Mouse (Mus musculus) limb, embryonic 11.5 days (tissue): ENCODE measurements around the gene Kri1. TPM values are rescaled to one million over a fixed set of nuclear protein-coding genes. Genes with fewer than 3 reads are reported as not detected.

Experiments
- ATAC-seq: fragments of 200-750 bp; cut with Nextera tagmentation; 2 replicates; pipeline ENCODE4 v1.8.0; 2017; ENCODE audit warnings: low read depth; ENCODE audit not compliant: insufficient number of reproducible peaks, low FRiP score, low TSS enrichment
- DNase-seq: peaks from one replicate; pipeline ENCODE4 v3.0.0-alpha.2; 2015; ENCODE audit warnings: low spot score
- H3K27ac ChIP-seq: fragments of 300-500 bp; sonication (generic); replicated peaks from 2 replicates; pipeline ENCODE4 v1.5.1; 2014; ENCODE audit warnings: low read depth, mild to moderate bottlenecking, low read length
- H3K27me3 ChIP-seq: fragments of 300-500 bp; sonication (generic); 2 replicates; pipeline ENCODE4 v1.6.1; 2014; ENCODE audit warnings: mild to moderate bottlenecking, low read length, mixed read lengths; ENCODE audit not compliant: control insufficient read depth, insufficient read depth
- H3K36me3 ChIP-seq: fragments of 300-500 bp; sonication (generic); 2 replicates; pipeline ENCODE4 v1.6.1; 2014; ENCODE audit warnings: mild to moderate bottlenecking, low read length, moderate library complexity, mixed read lengths; ENCODE audit not compliant: control insufficient read depth, insufficient read depth
- H3K4me1 ChIP-seq: fragments of 300-500 bp; sonication (generic); 2 replicates; pipeline ENCODE4 v1.6.1; 2014; ENCODE audit warnings: low read length, mixed read lengths; ENCODE audit not compliant: control insufficient read depth, insufficient read depth
- H3K4me2 ChIP-seq: fragments of 300-500 bp; sonication (generic); 2 replicates; pipeline ENCODE4 v1.6.1; 2014; ENCODE audit warnings: low read depth, mild to moderate bottlenecking, moderate library complexity; ENCODE audit not compliant: severe bottlenecking
- H3K4me3 ChIP-seq: fragments of 300-500 bp; sonication (generic); 2 replicates; pipeline ENCODE4 v1.5.1; 2014; ENCODE audit warnings: low read depth, low read length
- H3K9ac ChIP-seq: fragments of 300-500 bp; sonication (generic); 2 replicates; pipeline ENCODE4 v1.6.1; 2014; ENCODE audit warnings: mild to moderate bottlenecking, low read length
- H3K9me3 ChIP-seq: fragments of 300-500 bp; sonication (generic); 2 replicates; pipeline ENCODE4 v1.6.1; 2016; ENCODE audit warnings: low read length; ENCODE audit not compliant: control insufficient read depth
- WGBS: fragments of 180-500 bp; shearing (Covaris S2); extraction: QIAGEN DNeasy Blood & Tissue Kit; methylation state at CpG from one replicate; pipeline ENCODE4 v1.1.7; 2014; 5-methylcytosine and 5-hydroxymethylcytosine counted together
- polyA plus RNA-seq: library from polyadenylated mRNA; unstranded; fragments of >200 nt; fragmentation: Nextera tagmentation; extraction: Ambion mirVana; gene quantifications from 2 replicates; pipeline ENCODE4 v1.2.1, GENCODE M21; 2014

Kri1 gene
- 14.1 and 16.2 TPM in 2 replicates for polyA plus RNA-seq

GRCm38 (mm10) chr9:21287571-21288402, at the start of gene Kri1:
TSS of gene Kri1 (minus strand) at chr9:21287969.
- Histone ChIP-seq H3K9me3 (no peaks in the 10 kb centered on the region), H3K36me3 (peaks cover 8% of the 10 kb centered on the region; the same call in 1 of the 2 replicates), H3K27me3 (no peaks in the 10 kb centered on the region), H3K9ac (peak within 1 kb of the TSS; percentile 75), H3K4me2 (peak within 1 kb of the TSS; percentile 81), H3K4me3 (peak within 1 kb of the TSS; percentile 82), H3K4me1 (peaks cover 12% of the 10 kb centered on the region), H3K27ac (peak within 1 kb of the TSS; percentile 26; the same call in 1 of the 2 replicates)
- under 1% methylated on average over 59 of the region's 59 CpGs for WGBS
- ATAC-seq (peak; percentile 67), DNase-seq (peak; percentile 97)

GRCm38 (mm10) chr9:21336491-21336890, 48.7 kb upstream of the Kri1 start:
- no peaks in the 10 kb centered on the region for H3K9me3 ChIP-seq
- no peaks in the 10 kb centered on the region for H3K36me3 ChIP-seq
- no peak overlapping the region for H3K4me2 ChIP-seq
- H3K4me1 ChIP-seq = peaks cover 9% of the 10 kb centered on the region
- no peak overlapping the region for H3K27ac ChIP-seq
- WGBS = 89% methylated on average over 8 of the region's 8 CpGs
- no peaks in the 10 kb centered on the region for H3K27me3 ChIP-seq
- no peak overlapping the region for H3K4me3 ChIP-seq
- DNase-seq (no peak), ATAC-seq (no peak)
- H3K9ac ChIP-seq = no peak overlapping the region

- DNase-seq = no peak
Observed at GRCm38 (mm10) chr9:21335391-21335790, 47.6 kb upstream of the Kri1 start.

GRCm38 (mm10) chr9:21334747-21335146, 47.0 kb upstream of the Kri1 start:
- Histone ChIP-seq H3K36me3 (no peaks in the 10 kb centered on the region), H3K27me3 (no peaks in the 10 kb centered on the region), H3K4me3 (no peak overlapping the region), H3K4me2 (no peak overlapping the region), H3K27ac (no peak overlapping the region), H3K4me1 (peaks cover 9% of the 10 kb centered on the region), H3K9ac (no peak overlapping the region), H3K9me3 (no peaks in the 10 kb centered on the region)
- DNase-seq = no peak
- ATAC-seq = no peak

More at GRCm38 (mm10) chr9:21335391-21335790, 47.6 kb upstream of the Kri1 start:
- Histone ChIP-seq H3K4me1 (peaks cover 9% of the 10 kb centered on the region), H3K4me2 (no peak overlapping the region), H3K27ac (no peak overlapping the region), H3K9me3 (no peaks in the 10 kb centered on the region), H3K9ac (no peak overlapping the region), H3K4me3 (no peak overlapping the region), H3K27me3 (no peaks in the 10 kb centered on the region), H3K36me3 (no peaks in the 10 kb centered on the region)
- ATAC-seq = no peak
- WGBS = 74% methylated on average over 4 of the region's 4 CpGs

- H3K9ac ChIP-seq = no peak overlapping the region
- H3K36me3 ChIP-seq = no peaks in the 10 kb centered on the region
- no peak overlapping the region for H3K4me2 ChIP-seq
- H3K27me3 ChIP-seq = no peaks in the 10 kb centered on the region
- no peaks in the 10 kb centered on the region for H3K9me3 ChIP-seq
- ATAC-seq (no peak), DNase-seq (no peak)
- no peak overlapping the region for H3K4me3 ChIP-seq
- WGBS = 91% methylated on average over 1 of the region's 1 CpGs
- H3K27ac ChIP-seq = no peak overlapping the region
- peaks cover 9% of the 10 kb centered on the region for H3K4me1 ChIP-seq
Observed at GRCm38 (mm10) chr9:21333523-21333922, 45.8 kb upstream of the Kri1 start.

- peaks cover 6% of the 10 kb centered on the region for H3K4me1 ChIP-seq
- no peak overlapping the region; the same call in 1 of the 2 replicates for H3K27ac ChIP-seq
- H3K9me3 ChIP-seq = no peaks in the 10 kb centered on the region
- no peaks in the 10 kb centered on the region for H3K36me3 ChIP-seq
- H3K4me3 ChIP-seq = no peak overlapping the region
- no peak overlapping the region for H3K4me2 ChIP-seq
- no peaks in the 10 kb centered on the region for H3K27me3 ChIP-seq
- no peak overlapping the region for H3K9ac ChIP-seq
- DNase-seq (no peak), ATAC-seq (no peak)
- 46% methylated on average over 9 of the region's 9 CpGs for WGBS
Observed at GRCm38 (mm10) chr9:21332161-21333061, 44.6 kb upstream of the Kri1 start.

- Histone ChIP-seq H3K9me3 (no peaks in the 10 kb centered on the region), H3K4me3 (no peak overlapping the region), H3K36me3 (no peaks in the 10 kb centered on the region), H3K27me3 (no peaks in the 10 kb centered on the region), H3K4me2 (no peak overlapping the region), H3K27ac (no peak overlapping the region), H3K4me1 (peaks cover 6% of the 10 kb centered on the region), H3K9ac (no peak overlapping the region)
- no peak for DNase-seq
- WGBS = 91% methylated on average over 12 of the region's 12 CpGs
- no peak for ATAC-seq
Observed at GRCm38 (mm10) chr9:21331365-21332140, 43.8 kb upstream of the Kri1 start.
